In genomic region chr9:106457163-106457559, GRCm38 (mm10) we compare ENCODE assay signal across 8 mouse cellular contexts. TPM values are rescaled to one million over a fixed set of nuclear protein-coding genes. Genes with fewer than 3 reads are reported as not detected.
DNase-seq lines count a peak whose midpoint lies in the region; ATAC-seq and TF ChIP-seq lines count a peak whose summit lies in the region.
"Had no signal": no experiment of that assay in that cellular context is flagged by ENCODE, and none has a peak within 500 bp of the region (broad histone marks: within the 10 kb centered on the region; RNA-seq: fewer than 3 reads in every experiment).

No protein-coding gene starts in this region.

- 0 out of 2 replicates have a peak overlapping the region, but pooled peaks have one; percentile 31 for H3K9ac ChIP-seq in kidney, postnatal 0 days (ENCODE audit: low read depth, low read length)
- H3K9ac ChIP-seq in forebrain, embryonic 12.5 days, result peak overlapping the region; percentile 92
- peak overlapping the region; percentile 93 for H3K9ac ChIP-seq in hindbrain, embryonic 16.5 days (ENCODE audit: low read depth, low read length)
- H3K9ac ChIP-seq in neural tube, embryonic 13.5 days, result peak overlapping the region; percentile 96

- 0 out of 2 replicates have a peak, but pooled peaks cover 4% of the 10 kb centered on the region for H3K36me3 ChIP-seq in kidney, postnatal 0 days (ENCODE audit: insufficient read depth, low read length)
- peaks cover 47% of the 10 kb centered on the region for H3K36me3 ChIP-seq in forebrain, embryonic 12.5 days (replicated peaks)
- peaks cover 8% of the 10 kb centered on the region for H3K36me3 ChIP-seq in hindbrain, embryonic 16.5 days (ENCODE audit: control insufficient read depth, insufficient read depth, low read length)
- H3K36me3 ChIP-seq in neural tube, embryonic 13.5 days, result peaks cover 40% of the 10 kb centered on the region

- no peak for TF ChIP-seq CTCF in kidney, postnatal 0 days (IDR thresholded peaks at IDR 0.05; ENCODE audit: low read depth)

- H3K9me3 ChIP-seq in kidney, postnatal 0 days (replicated peaks; ENCODE audit: low read length), result no peaks in the 10 kb centered on the region
- H3K9me3 ChIP-seq in forebrain, embryonic 12.5 days, result no peaks in the 10 kb centered on the region
- no peaks in the 10 kb centered on the region for H3K9me3 ChIP-seq in hindbrain, embryonic 16.5 days (ENCODE audit: control insufficient read depth, low read length)
- no peaks in the 10 kb centered on the region for H3K9me3 ChIP-seq in neural tube, embryonic 13.5 days

- H3K4me1 ChIP-seq in kidney, postnatal 0 days (replicated peaks; ENCODE audit: insufficient read depth, low read length), result peaks cover 38% of the 10 kb centered on the region
- H3K4me1 ChIP-seq in forebrain, embryonic 12.5 days, result peaks cover 71% of the 10 kb centered on the region
- H3K4me1 ChIP-seq in hindbrain, embryonic 16.5 days (ENCODE audit: control insufficient read depth, insufficient read depth, low read depth, low read length), result peaks cover 49% of the 10 kb centered on the region
- peaks cover 75% of the 10 kb centered on the region for H3K4me1 ChIP-seq in neural tube, embryonic 13.5 days (replicated peaks)

- H3K27me3 ChIP-seq in kidney, postnatal 0 days (ENCODE audit: insufficient read depth, low read length), result no peaks in the 10 kb centered on the region
- H3K27me3 ChIP-seq in forebrain, embryonic 12.5 days, result peaks cover 3% of the 10 kb centered on the region; the same call in 1 of the 2 replicates
- H3K27me3 ChIP-seq in hindbrain, embryonic 16.5 days (replicated peaks; ENCODE audit: control insufficient read depth, insufficient read depth, low read length), result no peaks in the 10 kb centered on the region
- H3K27me3 ChIP-seq in neural tube, embryonic 13.5 days, result no peaks in the 10 kb centered on the region
- H3K27me3 ChIP-seq: Patski had no signal

- DNase-seq in kidney, postnatal 0 days (ENCODE audit: low spot score), result no peak
- no peak for DNase-seq in kidney, postnatal 4 days
- DNase-seq in gastrocnemius, postnatal 10 days, result no peak
- no peak for DNase-seq in c-Kit-positive CD71-positive TER-119-positive erythroid progenitor cells, embryonic 14.5 days (ENCODE audit: low spot score)

- peak overlapping the region; percentile 21; the same call in 1 of the 2 replicates for H3K27ac ChIP-seq in kidney, postnatal 0 days
- peak overlapping the region; percentile 97 for H3K27ac ChIP-seq in forebrain, embryonic 12.5 days
- H3K27ac ChIP-seq in hindbrain, embryonic 16.5 days (ENCODE audit: low read depth, low read length), result peak overlapping the region; percentile 62
- H3K27ac ChIP-seq in neural tube, embryonic 13.5 days (replicated peaks), result peak overlapping the region; percentile 92

- no peak for ATAC-seq in kidney, postnatal 0 days (replicated peaks; ENCODE audit: low FRiP score, low read depth)
- no peak for ATAC-seq in forebrain, embryonic 12.5 days (ENCODE audit: low FRiP score)
- no peak for ATAC-seq in hindbrain, embryonic 16.5 days
- no peak for ATAC-seq in neural tube, embryonic 13.5 days (ENCODE audit: low read depth)
- ATAC-seq: Patski had no signal

- H3K4me3 ChIP-seq in kidney, postnatal 0 days (replicated peaks; ENCODE audit: low read depth, low read length), result no peak overlapping the region
- H3K4me3 ChIP-seq in forebrain, embryonic 12.5 days (replicated peaks), result peak overlapping the region; percentile 78
- H3K4me3 ChIP-seq in hindbrain, embryonic 16.5 days (ENCODE audit: low read length), result peak overlapping the region; percentile 73; the same call in 1 of the 2 replicates
- H3K4me3 ChIP-seq in neural tube, embryonic 13.5 days, result peak overlapping the region; percentile 80

- 48% methylated on average over 9 of the region's 9 CpGs for WGBS in kidney, postnatal 0 days
- WGBS in forebrain, embryonic 12.5 days, result 37% methylated on average over 9 of the region's 9 CpGs
- WGBS in hindbrain, embryonic 16.5 days, result 33% methylated on average over 9 of the region's 9 CpGs
- 31% methylated on average over 9 of the region's 9 CpGs for WGBS in neural tube, embryonic 13.5 days

- peak overlapping the region; percentile 90; the same call in 1 of the 2 replicates for H3K4me2 ChIP-seq in kidney, postnatal 0 days (ENCODE audit: low read length)
- peak overlapping the region; percentile 96 for H3K4me2 ChIP-seq in forebrain, embryonic 12.5 days
- peak overlapping the region; percentile 62 for H3K4me2 ChIP-seq in hindbrain, embryonic 16.5 days (ENCODE audit: low read length)
- H3K4me2 ChIP-seq in neural tube, embryonic 13.5 days, result peak overlapping the region; percentile 100

RNA-seq across cellular contexts. Expression of gene Pcbp4, which starts 4.1 kb away (rescaled TPM):
- polyA plus RNA-seq in kidney, postnatal 0 days (2015; fragmentation: Nextera tagmentation; extraction: Ambion mirVana), result 78.6 and 79.7 TPM in 2 replicates
- polyA plus RNA-seq in forebrain, embryonic 12.5 days (2016; fragmentation: Nextera tagmentation; extraction: Ambion mirVana), result 299 and 311 TPM in 2 replicates
- polyA plus RNA-seq in hindbrain, embryonic 16.5 days (2015; fragmentation: Nextera tagmentation; extraction: Ambion mirVana), result 228 and 235 TPM in 2 replicates
- polyA plus RNA-seq in neural tube, embryonic 13.5 days (2015; fragmentation: Nextera tagmentation; extraction: Ambion mirVana), result 257 and 262 TPM in 2 replicates
- total RNA-seq in gastrocnemius, postnatal 10 days (2021), result 10 to 100 TPM; 54.2 to 68.2 TPM

RNA-seq across cellular contexts. Expression of gene Gpr62, which starts 8.6 kb away (rescaled TPM):
- polyA plus RNA-seq in kidney, postnatal 0 days (2015; fragmentation: Nextera tagmentation; extraction: Ambion mirVana), result 0.52 and 0.91 TPM in 2 replicates
- polyA plus RNA-seq in forebrain, embryonic 12.5 days (2016; fragmentation: Nextera tagmentation; extraction: Ambion mirVana), result 0.26 and 0.55 TPM in 2 replicates
- 1.3 and 1.4 TPM in 2 replicates for polyA plus RNA-seq in hindbrain, embryonic 16.5 days (2015; fragmentation: Nextera tagmentation; extraction: Ambion mirVana)
- polyA plus RNA-seq in neural tube, embryonic 13.5 days (2015; fragmentation: Nextera tagmentation; extraction: Ambion mirVana), result 0.73 and 0.92 TPM in 2 replicates
- under 1 TPM; 0.19 to 0.52 TPM for total RNA-seq in gastrocnemius, postnatal 10 days (2021)

RNA-seq across cellular contexts. Expression of gene Abhd14a, which starts 9.7 kb away (rescaled TPM):
- 57.0 and 60.8 TPM in 2 replicates for polyA plus RNA-seq in kidney, postnatal 0 days (2015; fragmentation: Nextera tagmentation; extraction: Ambion mirVana)
- 37.7 and 39.0 TPM in 2 replicates for polyA plus RNA-seq in forebrain, embryonic 12.5 days (2016; fragmentation: Nextera tagmentation; extraction: Ambion mirVana)
- polyA plus RNA-seq in hindbrain, embryonic 16.5 days (2015; fragmentation: Nextera tagmentation; extraction: Ambion mirVana), result 83.8 and 87.8 TPM in 2 replicates
- polyA plus RNA-seq in neural tube, embryonic 13.5 days (2015; fragmentation: Nextera tagmentation; extraction: Ambion mirVana), result 49.7 and 57.4 TPM in 2 replicates
- 10 to 100 TPM; 13.5 to 15.3 TPM for total RNA-seq in gastrocnemius, postnatal 10 days (2021)

RNA-seq across cellular contexts. Expression of gene Abhd14b, which starts 9.9 kb away (rescaled TPM):
- polyA plus RNA-seq in kidney, postnatal 0 days (2015; fragmentation: Nextera tagmentation; extraction: Ambion mirVana), result 72.8 and 75.2 TPM in 2 replicates
- 4.4 TPM in 2 replicates for polyA plus RNA-seq in forebrain, embryonic 12.5 days (2016; fragmentation: Nextera tagmentation; extraction: Ambion mirVana)
- polyA plus RNA-seq in hindbrain, embryonic 16.5 days (2015; fragmentation: Nextera tagmentation; extraction: Ambion mirVana), result 12.1 and 13.2 TPM in 2 replicates
- 5.9 and 6.9 TPM in 2 replicates for polyA plus RNA-seq in neural tube, embryonic 13.5 days (2015; fragmentation: Nextera tagmentation; extraction: Ambion mirVana)
- 1 to 10 TPM; 6.3 to 7.5 TPM for total RNA-seq in gastrocnemius, postnatal 10 days (2021)

RNA-seq across cellular contexts. Expression of gene Rrp9, which starts 18.6 kb away (rescaled TPM):
- 35.6 and 40.0 TPM in 2 replicates for polyA plus RNA-seq in kidney, postnatal 0 days (2015; fragmentation: Nextera tagmentation; extraction: Ambion mirVana)
- polyA plus RNA-seq in forebrain, embryonic 12.5 days (2016; fragmentation: Nextera tagmentation; extraction: Ambion mirVana), result 52.3 and 56.0 TPM in 2 replicates
- polyA plus RNA-seq in hindbrain, embryonic 16.5 days (2015; fragmentation: Nextera tagmentation; extraction: Ambion mirVana), result 43.1 and 43.9 TPM in 2 replicates
- polyA plus RNA-seq in neural tube, embryonic 13.5 days (2015; fragmentation: Nextera tagmentation; extraction: Ambion mirVana), result 42.3 and 43.7 TPM in 2 replicates
- total RNA-seq in gastrocnemius, postnatal 10 days (2021), result 10 to 100 TPM; 17.7 to 19.4 TPM

Comparison
In these comparisons a context has a peak if more than half of its experiments do, and no peak if none do; other contexts are left out.
1. H3K27ac ChIP-seq: peak in every context shown above with its lines; median percentile 97 in forebrain, embryonic 12.5 days; 92 in neural tube, embryonic 13.5 days; 62 in hindbrain, embryonic 16.5 days; 21 in kidney, postnatal 0 days.
2. H3K9ac ChIP-seq: peak in every context shown above with its lines; median percentile 96 in neural tube, embryonic 13.5 days; 93 in hindbrain, embryonic 16.5 days; 92 in forebrain, embryonic 12.5 days; 31 in kidney, postnatal 0 days.